Mouse (Mus musculus) brain, embryonic 14.5 days (tissue): Measurements from ENCODE around the gene Scd1.

Experiments
- CTCF ChIP-seq: fragments of 200-500 bp; IDR thresholded peaks from 2 replicates; pipeline ENCODE4 v1.5.1; 2012; ENCODE audit warnings: inconsistent platforms, mild to moderate bottlenecking, moderate library complexity, borderline replicate concordance; ENCODE audit not compliant: insufficient read depth, insufficient read length; ENCODE audit errors: extremely low read depth
- POLR2A ChIP-seq: fragments of 200-500 bp; IDR thresholded peaks from 2 replicates; pipeline ENCODE4 v1.6.1; 2012; ENCODE audit warnings: mild to moderate bottlenecking, inconsistent platforms, borderline replicate concordance; ENCODE audit not compliant: poor library complexity, insufficient read depth, insufficient read length, severe bottlenecking; ENCODE audit errors: extremely low read depth

GRCm38 (mm10) chr19:44388475-44389428 lies 18.9 kb downstream of the Scd1 start:
- peak; percentile 41; the same call in 1 of the 2 replicates for TF ChIP-seq POLR2A
- no peak for TF ChIP-seq CTCF
